ENCODE assay signal across 8 mouse cellular contexts in genomic region chr12:112693185-112694126, GRCm38 (mm10). TPM values are rescaled to one million over a fixed set of nuclear protein-coding genes. Genes with fewer than 3 reads are reported as not detected.
DNase-seq lines count a peak whose midpoint lies in the region; ATAC-seq and TF ChIP-seq lines count a peak whose summit lies in the region.

No protein-coding gene starts in this region.

- 4% methylated on average over 54 of the region's 54 CpGs for WGBS in heart, embryonic 10.5 days
- WGBS in kidney, embryonic 14.5 days = 3% methylated on average over 54 of the region's 54 CpGs
- 2% methylated on average over 54 of the region's 54 CpGs for WGBS in limb, embryonic 15.5 days
- 1% methylated on average over 54 of the region's 54 CpGs for WGBS in midbrain, postnatal 0 days

- peak overlapping the region; percentile 49 for H3K4me3 ChIP-seq in C2C12 (ENCODE audit: insufficient read depth, poor library complexity, severe bottlenecking)
- H3K4me3 ChIP-seq in embryonic fibroblast, embryonic 13.5 days (ENCODE audit: insufficient read depth, low read length) = peak overlapping the region; percentile 80
- peak overlapping the region; percentile 72 for H3K4me3 ChIP-seq in heart, embryonic 10.5 days
- peak overlapping the region; percentile 66 for H3K4me3 ChIP-seq in kidney, embryonic 14.5 days (ENCODE audit: low read length)
- H3K4me3 ChIP-seq in limb, embryonic 15.5 days = peak overlapping the region; percentile 66
- peak overlapping the region; percentile 52 for H3K4me3 ChIP-seq in midbrain, postnatal 0 days (ENCODE audit: low read depth, low read length)

- peak overlapping the region; percentile 24; the same call in 1 of the 2 replicates for H3K27ac ChIP-seq in embryonic fibroblast, embryonic 13.5 days (ENCODE audit: insufficient read depth, low read length)
- peak overlapping the region; percentile 96 for H3K27ac ChIP-seq in heart, embryonic 10.5 days
- H3K27ac ChIP-seq in kidney, embryonic 14.5 days (ENCODE audit: low read depth, low read length) = peak overlapping the region; percentile 79; the same call in 1 of the 2 replicates
- H3K27ac ChIP-seq in limb, embryonic 15.5 days = peak overlapping the region; percentile 79
- H3K27ac ChIP-seq in midbrain, postnatal 0 days (ENCODE audit: low read depth, low read length) = peak overlapping the region; percentile 95

- no peaks in the 10 kb centered on the region for H3K27me3 ChIP-seq in C2C12 (ENCODE audit: control insufficient read depth, insufficient read depth, insufficient read length)
- H3K27me3 ChIP-seq in heart, embryonic 10.5 days (ENCODE audit: insufficient read depth, poor library complexity, severe bottlenecking) = peaks cover 20% of the 10 kb centered on the region
- no peaks in the 10 kb centered on the region for H3K27me3 ChIP-seq in kidney, embryonic 14.5 days (ENCODE audit: control insufficient read depth, insufficient read depth, low read length)
- H3K27me3 ChIP-seq in limb, embryonic 15.5 days = no peaks in the 10 kb centered on the region
- no peaks in the 10 kb centered on the region for H3K27me3 ChIP-seq in midbrain, postnatal 0 days (ENCODE audit: insufficient read depth, low read length)

- peak; percentile 94 for ATAC-seq in kidney, embryonic 14.5 days (ENCODE audit: low FRiP score, low TSS enrichment)
- ATAC-seq in limb, embryonic 15.5 days (ENCODE audit: insufficient number of reproducible peaks, low FRiP score, low TSS enrichment, low read depth) = peak; percentile 93
- peak; percentile 96 for ATAC-seq in midbrain, postnatal 0 days (ENCODE audit: low FRiP score)

- H3K79me2 ChIP-seq in C2C12 (ENCODE audit: control insufficient read depth, insufficient read depth) = peaks cover 7% of the 10 kb centered on the region

- peak overlapping the region; percentile 93 for H3ac ChIP-seq in C2C12 (ENCODE audit: control insufficient read depth, insufficient read length, low read depth)

- peak; percentile 98 for TF ChIP-seq POLR2A in embryonic fibroblast, embryonic 13.5 days (IDR thresholded peaks at IDR 0.05; ENCODE audit: low read depth, low read length)

- peak; percentile 98 for DNase-seq in brain, adult 2 months (ENCODE audit: low read depth, low spot score)
- DNase-seq in heart, embryonic 10.5 days (ENCODE audit: low spot score) = peak; percentile 97
- peak; percentile 96 for DNase-seq in midbrain, postnatal 0 days (ENCODE audit: low spot score)
- DNase-seq in spleen, postnatal 10 days (ENCODE audit: low spot score in 2 of 2) = peak; percentile 77 to 91

- no peaks in the 10 kb centered on the region for H3K36me3 ChIP-seq in C2C12 (ENCODE audit: control insufficient read depth, insufficient read depth)
- H3K36me3 ChIP-seq in heart, embryonic 10.5 days = no peaks in the 10 kb centered on the region
- H3K36me3 ChIP-seq in kidney, embryonic 14.5 days (ENCODE audit: control insufficient read depth, insufficient read depth, low read length) = no peaks in the 10 kb centered on the region
- no peaks in the 10 kb centered on the region for H3K36me3 ChIP-seq in limb, embryonic 15.5 days
- no peaks in the 10 kb centered on the region for H3K36me3 ChIP-seq in midbrain, postnatal 0 days (ENCODE audit: insufficient read depth, low read length)

- H3K4me2 ChIP-seq in kidney, embryonic 14.5 days (replicated peaks; ENCODE audit: low read depth, low read length) = peak overlapping the region; percentile 63
- peak overlapping the region; percentile 73 for H3K4me2 ChIP-seq in limb, embryonic 15.5 days
- H3K4me2 ChIP-seq in midbrain, postnatal 0 days (ENCODE audit: low read depth, low read length, poor library complexity, severe bottlenecking) = peak overlapping the region; percentile 78

- no peaks in the 10 kb centered on the region for H3K4me1 ChIP-seq in embryonic fibroblast, embryonic 13.5 days (ENCODE audit: control insufficient read depth, insufficient read depth, low read length)
- peaks cover 24% of the 10 kb centered on the region for H3K4me1 ChIP-seq in heart, embryonic 10.5 days
- peaks cover 10% of the 10 kb centered on the region for H3K4me1 ChIP-seq in kidney, embryonic 14.5 days (ENCODE audit: control insufficient read depth, insufficient read depth, low read length)
- H3K4me1 ChIP-seq in limb, embryonic 15.5 days = peaks cover 13% of the 10 kb centered on the region
- peaks cover 8% of the 10 kb centered on the region; the same call in 1 of the 2 replicates for H3K4me1 ChIP-seq in midbrain, postnatal 0 days (ENCODE audit: insufficient read depth, low read length)

- H3K9me3 ChIP-seq in heart, embryonic 10.5 days = no peaks in the 10 kb centered on the region
- no peaks in the 10 kb centered on the region for H3K9me3 ChIP-seq in kidney, embryonic 14.5 days (ENCODE audit: control insufficient read depth, low read length)
- no peaks in the 10 kb centered on the region for H3K9me3 ChIP-seq in limb, embryonic 15.5 days
- no peaks in the 10 kb centered on the region for H3K9me3 ChIP-seq in midbrain, postnatal 0 days (ENCODE audit: low read length)

- peak overlapping the region; percentile 92 for H3K9ac ChIP-seq in kidney, embryonic 14.5 days (ENCODE audit: low read depth, low read length)
- H3K9ac ChIP-seq in limb, embryonic 15.5 days = peak overlapping the region; percentile 78
- peak overlapping the region; percentile 72 for H3K9ac ChIP-seq in midbrain, postnatal 0 days (replicated peaks; ENCODE audit: low read length, poor library complexity, severe bottlenecking)

- no peaks in the 10 kb centered on the region for H3K79me3 ChIP-seq in C2C12 (ENCODE audit: low read depth)

- TF ChIP-seq CTCF in C2C12 (IDR thresholded peaks at IDR 0.05; ENCODE audit: control insufficient read depth, insufficient read depth, insufficient read length) = no peak
- no peak for TF ChIP-seq CTCF in embryonic fibroblast, embryonic 13.5 days (IDR thresholded peaks at IDR 0.05; ENCODE audit: borderline replicate concordance, insufficient read depth, low read length)
- TF ChIP-seq CTCF in midbrain, postnatal 0 days (IDR thresholded peaks at IDR 0.05) = no peak

TF ChIP-seq in C2C12, 6 proteins besides CTCF, POLR2A, EP300 and RAD21:
- no peak for TF ChIP-seq MYOD1 (IDR thresholded peaks at IDR 0.05; ENCODE audit: control insufficient read depth, insufficient read length, low read depth)
- TF ChIP-seq USF1 (IDR thresholded peaks at IDR 0.05; ENCODE audit: low read depth) = peak; percentile 71
- TF ChIP-seq MAX (IDR thresholded peaks at IDR 0.05) = peak; percentile 93
TF ChIP-seq in C2C12: peak in this region for 2.

RNA-seq across cellular contexts. Expression of gene Zbtb42, which starts 14.8 kb away (rescaled TPM):
- 4.2 TPM for polyA plus RNA-seq in C2C12 (2012; fragmentation: generic; extraction: Trizol)
- 1.2 and 1.6 TPM in 2 replicates for polyA plus RNA-seq in embryonic fibroblast, embryonic 13.5 days (2011; ENCODE audit: insufficient read length, low read depth, missing spikeins)
- polyA plus RNA-seq in heart, embryonic 10.5 days (2016; fragmentation: Nextera tagmentation; extraction: Ambion mirVana) = 3.9 and 4.3 TPM in 2 replicates
- polyA plus RNA-seq in kidney, embryonic 14.5 days (2014; fragmentation: Nextera tagmentation; extraction: Ambion mirVana) = 3.8 and 5.7 TPM in 2 replicates
- polyA plus RNA-seq in limb, embryonic 15.5 days (2015; fragmentation: Nextera tagmentation; extraction: Ambion mirVana) = 3.4 and 3.7 TPM in 2 replicates
- 0.94 and 1.5 TPM in 2 replicates for total RNA-seq in midbrain, postnatal 0 days (2014; rRNA removed)
- polyA plus RNA-seq in midbrain, postnatal 0 days (2015; fragmentation: Nextera tagmentation; extraction: Ambion mirVana) = 1.2 and 1.8 TPM in 2 replicates

RNA-seq across cellular contexts. Expression of gene Akt1, which starts 18.8 kb away (rescaled TPM):
- polyA plus RNA-seq in C2C12 (2012; fragmentation: generic; extraction: Trizol) = 297 TPM
- 227 and 248 TPM in 2 replicates for polyA plus RNA-seq in embryonic fibroblast, embryonic 13.5 days (2011; ENCODE audit: insufficient read length, low read depth, missing spikeins)
- polyA plus RNA-seq in heart, embryonic 10.5 days (2016; fragmentation: Nextera tagmentation; extraction: Ambion mirVana) = 57.1 and 82.0 TPM in 2 replicates
- 50.8 and 58.5 TPM in 2 replicates for polyA plus RNA-seq in kidney, embryonic 14.5 days (2014; fragmentation: Nextera tagmentation; extraction: Ambion mirVana)
- 75.1 and 86.0 TPM in 2 replicates for polyA plus RNA-seq in limb, embryonic 15.5 days (2015; fragmentation: Nextera tagmentation; extraction: Ambion mirVana)
- 201 and 208 TPM in 2 replicates for total RNA-seq in midbrain, postnatal 0 days (2014; rRNA removed)
- polyA plus RNA-seq in midbrain, postnatal 0 days (2015; fragmentation: Nextera tagmentation; extraction: Ambion mirVana) = 93.1 and 93.3 TPM in 2 replicates

RNA-seq across cellular contexts. Expression of gene Cep170b, which starts 26.8 kb away (rescaled TPM):
- polyA plus RNA-seq in C2C12 (2012; fragmentation: generic; extraction: Trizol) = 33.3 TPM
- 55.0 and 66.1 TPM in 2 replicates for polyA plus RNA-seq in embryonic fibroblast, embryonic 13.5 days (2011; ENCODE audit: insufficient read length, low read depth, missing spikeins)
- polyA plus RNA-seq in heart, embryonic 10.5 days (2016; fragmentation: Nextera tagmentation; extraction: Ambion mirVana) = 3.9 and 6.6 TPM in 2 replicates
- polyA plus RNA-seq in kidney, embryonic 14.5 days (2014; fragmentation: Nextera tagmentation; extraction: Ambion mirVana) = 11.5 and 15.1 TPM in 2 replicates
- 24.0 and 26.7 TPM in 2 replicates for polyA plus RNA-seq in limb, embryonic 15.5 days (2015; fragmentation: Nextera tagmentation; extraction: Ambion mirVana)
- 125 and 140 TPM in 2 replicates for total RNA-seq in midbrain, postnatal 0 days (2014; rRNA removed)
- 42.7 and 46.4 TPM in 2 replicates for polyA plus RNA-seq in midbrain, postnatal 0 days (2015; fragmentation: Nextera tagmentation; extraction: Ambion mirVana)

RNA-seq across cellular contexts. Expression of gene Siva1, which starts 49.0 kb away (rescaled TPM):
- polyA plus RNA-seq in C2C12 (2012; fragmentation: generic; extraction: Trizol) = 164 TPM
- 89.1 and 93.5 TPM in 2 replicates for polyA plus RNA-seq in embryonic fibroblast, embryonic 13.5 days (2011; ENCODE audit: insufficient read length, low read depth, missing spikeins)
- 175 and 207 TPM in 2 replicates for polyA plus RNA-seq in heart, embryonic 10.5 days (2016; fragmentation: Nextera tagmentation; extraction: Ambion mirVana)
- polyA plus RNA-seq in kidney, embryonic 14.5 days (2014; fragmentation: Nextera tagmentation; extraction: Ambion mirVana) = 314 and 362 TPM in 2 replicates
- polyA plus RNA-seq in limb, embryonic 15.5 days (2015; fragmentation: Nextera tagmentation; extraction: Ambion mirVana) = 195 and 218 TPM in 2 replicates
- 24.0 and 25.4 TPM in 2 replicates for total RNA-seq in midbrain, postnatal 0 days (2014; rRNA removed)
- polyA plus RNA-seq in midbrain, postnatal 0 days (2015; fragmentation: Nextera tagmentation; extraction: Ambion mirVana) = 43.4 and 45.5 TPM in 2 replicates

Comparison
In these comparisons a context has a peak if more than half of its experiments do, and no peak if none do; other contexts are left out.
1. Peak in every context shown above with its lines: DNase-seq, ATAC-seq, H3K4me3 ChIP-seq and H3K27ac ChIP-seq.
2. H3K27ac ChIP-seq: peak in every context shown above with its lines; median percentile 96 in heart, embryonic 10.5 days; 95 in midbrain, postnatal 0 days; 79 in kidney, embryonic 14.5 days; 79 in limb, embryonic 15.5 days; 24 in embryonic fibroblast, embryonic 13.5 days.